Mouse (Mus musculus) E14TG2a.4 (cell line): ENCODE data around the gene Trim8.

Source experiments
- H3K27me3 ChIP-seq: 2 replicates; pipeline ENCODE4 v1.6.1; 2014; ENCODE audit warnings: low read length, control low read depth; ENCODE audit not compliant: insufficient read depth
- H3K36me3 ChIP-seq: 2 replicates; pipeline ENCODE4 v1.6.1; 2014; ENCODE audit warnings: low read length, control low read depth; ENCODE audit not compliant: insufficient read depth
- H3K4me1 ChIP-seq: replicated peaks from 2 replicates; pipeline ENCODE4 v1.6.1; 2014; ENCODE audit warnings: low read depth, low read length, control low read depth
- H3K4me3 ChIP-seq: replicated peaks from 2 replicates; pipeline ENCODE4 v1.5.1; 2014; ENCODE audit warnings: mild to moderate bottlenecking, low read length
- H3K9me3 ChIP-seq: 2 replicates; pipeline ENCODE4 v1.6.1; 2014; ENCODE audit warnings: low read length, control low read depth
- CTCF ChIP-seq: conservative IDR thresholded peaks from 2 replicates; pipeline ENCODE4 v1.5.1; 2014; ENCODE audit warnings: low read length
- NANOG ChIP-seq: IDR thresholded peaks from 2 replicates; pipeline ENCODE4 v1.6.1; 2014; ENCODE audit warnings: borderline replicate concordance, low read length, mixed read lengths
- POU5F1 ChIP-seq: IDR thresholded peaks from 2 replicates; pipeline ENCODE4 v1.6.1; 2014; ENCODE audit warnings: low read length, borderline replicate concordance

Gene Trim8

DNA sequence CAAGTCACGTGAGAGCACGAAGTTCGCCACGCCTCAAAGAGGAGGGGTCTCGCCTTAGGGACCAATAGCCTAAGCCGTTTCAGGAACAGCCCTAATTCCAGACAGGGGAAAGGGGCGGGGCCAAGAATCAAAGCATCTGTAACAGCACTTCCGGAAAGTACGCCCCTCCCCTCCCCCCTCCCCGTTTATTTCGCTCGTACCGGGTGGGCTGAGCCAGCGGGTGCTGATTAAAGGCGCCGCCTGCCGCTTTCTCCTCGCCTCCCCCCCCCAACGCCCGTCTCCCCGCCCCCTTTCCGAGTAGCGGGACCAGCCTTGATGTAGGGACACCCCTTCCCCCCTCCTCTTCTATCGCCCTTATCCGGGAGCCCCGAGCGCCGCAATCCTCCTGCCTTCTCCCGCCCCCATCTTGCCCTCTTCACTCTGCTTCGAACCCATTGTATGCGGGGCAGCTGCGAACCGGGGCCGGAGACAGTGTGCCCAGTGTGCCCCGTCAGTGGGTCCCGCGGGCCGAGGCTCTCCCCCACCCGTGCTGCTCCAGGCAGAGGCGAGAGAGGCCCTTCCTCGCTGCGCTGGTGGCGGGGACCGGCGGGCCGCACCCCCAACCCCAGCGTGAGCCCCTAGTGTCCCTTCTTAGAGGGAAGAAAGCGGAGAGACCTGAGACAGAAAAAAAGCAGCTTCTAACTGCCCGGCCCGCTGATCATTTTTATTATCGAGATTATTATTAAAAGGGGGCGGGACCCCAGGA is 1.5 kb upstream of the Trim8 start:
- Histone ChIP-seq H3K9me3 (no peaks in the 10 kb centered on the region), H3K27me3 (no peaks in the 10 kb centered on the region), H3K4me3 (peak overlapping the region; percentile 92), H3K36me3 (peaks cover 8% of the 10 kb centered on the region), H3K4me1 (peaks cover 59% of the 10 kb centered on the region)
- TF ChIP-seq NANOG (no peak), CTCF (no peak), POU5F1 (no peak)

DNA sequence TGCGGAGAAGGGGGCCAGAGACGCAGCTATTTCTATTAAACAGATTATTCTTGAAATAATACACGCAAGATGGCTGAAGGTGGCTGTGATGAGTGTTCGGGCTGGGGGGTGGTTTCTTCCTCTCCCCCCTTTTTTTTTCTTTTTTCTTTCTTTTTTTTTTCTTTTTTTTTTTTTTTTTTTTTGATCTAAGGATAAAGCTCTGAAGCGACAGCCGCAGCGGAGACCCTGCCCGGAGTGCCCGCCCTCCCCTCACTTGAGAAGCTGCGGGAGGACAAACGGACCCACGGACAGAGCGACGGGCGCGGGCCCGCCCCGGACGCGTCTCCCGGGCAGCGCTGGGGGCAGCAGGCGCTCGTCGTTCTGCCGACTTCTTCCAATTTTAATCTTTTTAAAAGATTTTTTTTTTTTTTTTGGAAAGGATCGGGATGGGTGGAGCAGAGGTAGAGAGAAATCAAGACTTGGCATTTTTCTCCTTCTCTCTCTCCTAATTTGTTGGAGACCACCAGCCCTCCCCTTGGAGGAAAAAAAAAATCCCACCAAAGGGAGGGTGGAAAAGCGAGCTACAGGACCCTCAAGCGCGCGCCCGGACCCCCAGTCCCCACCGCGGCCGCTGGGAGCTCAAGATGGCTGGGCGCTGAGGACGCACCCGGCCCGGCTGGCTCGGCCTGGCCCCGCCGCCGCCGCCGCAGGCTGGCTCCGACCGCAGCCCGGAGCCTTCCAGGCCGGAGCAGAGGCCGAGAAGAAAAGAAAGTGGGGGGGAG is 741 bp upstream of the Trim8 start:
- TF ChIP-seq NANOG (no peak), CTCF (no peak), POU5F1 (no peak)
- Histone ChIP-seq H3K4me1 (peaks cover 59% of the 10 kb centered on the region), H3K36me3 (peaks cover 15% of the 10 kb centered on the region), H3K4me3 (peak overlapping the region; percentile 92), H3K9me3 (no peaks in the 10 kb centered on the region), H3K27me3 (no peaks in the 10 kb centered on the region)

DNA sequence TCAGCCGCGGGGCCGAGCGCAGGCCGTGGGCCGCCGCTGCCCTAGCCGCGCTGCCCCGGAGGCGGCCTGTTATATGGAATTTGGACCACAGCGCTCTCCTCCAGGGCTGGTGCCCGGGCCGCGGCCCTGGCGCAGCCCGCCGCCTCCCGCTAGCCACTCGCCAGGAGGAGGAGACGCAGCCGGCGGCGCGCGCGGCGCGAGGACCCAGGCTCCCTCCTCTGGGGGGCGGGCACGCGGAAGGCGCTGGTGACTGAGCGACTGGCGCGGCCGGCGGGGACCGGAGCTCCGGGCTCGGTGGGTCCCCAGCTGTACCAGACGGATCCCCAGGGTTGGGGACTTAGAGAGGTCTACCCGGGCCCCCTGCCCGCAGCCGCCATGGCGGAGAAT is 560 bp downstream of the Trim8 start:
- peak overlapping the region; percentile 92 for H3K4me3 ChIP-seq
- no peaks in the 10 kb centered on the region for H3K27me3 ChIP-seq
- no peaks in the 10 kb centered on the region for H3K9me3 ChIP-seq
- TF ChIP-seq NANOG (no peak), POU5F1 (no peak), CTCF (no peak)
- peaks cover 28% of the 10 kb centered on the region for H3K36me3 ChIP-seq
- peaks cover 59% of the 10 kb centered on the region for H3K4me1 ChIP-seq

DNA sequence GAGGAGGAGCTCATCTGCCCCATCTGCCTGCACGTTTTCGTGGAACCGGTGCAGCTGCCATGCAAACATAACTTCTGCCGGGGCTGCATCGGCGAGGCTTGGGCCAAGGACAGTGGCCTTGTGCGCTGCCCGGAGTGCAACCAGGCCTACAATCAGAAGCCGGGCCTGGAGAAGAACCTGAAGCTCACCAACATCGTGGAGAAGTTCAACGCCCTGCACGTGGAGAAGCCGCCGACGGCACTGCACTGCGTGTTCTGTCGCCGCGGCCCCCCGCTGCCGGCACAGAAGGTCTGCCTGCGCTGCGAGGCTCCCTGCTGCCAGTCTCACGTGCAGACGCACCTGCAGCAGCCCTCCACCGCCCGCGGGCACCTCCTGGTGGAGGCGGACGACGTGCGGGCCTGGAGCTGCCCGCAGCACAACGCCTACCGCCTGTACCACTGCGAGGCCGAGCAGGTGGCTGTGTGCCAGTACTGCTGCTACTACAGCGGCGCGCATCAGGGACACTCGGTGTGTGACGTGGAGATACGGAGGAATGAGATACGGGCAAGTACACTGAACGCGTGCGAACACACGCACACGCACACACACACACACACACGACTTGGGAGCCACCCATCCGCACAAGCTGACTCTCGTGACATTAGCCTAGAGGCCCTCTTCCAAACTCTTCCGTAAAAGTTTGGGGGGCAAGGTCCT is 1.1 kb downstream of the Trim8 start:
- Histone ChIP-seq H3K4me3 (peak overlapping the region; percentile 92), H3K36me3 (peaks cover 34% of the 10 kb centered on the region), H3K9me3 (no peaks in the 10 kb centered on the region), H3K27me3 (no peaks in the 10 kb centered on the region), H3K4me1 (peaks cover 59% of the 10 kb centered on the region)
- no peak for TF ChIP-seq POU5F1
- no peak for TF ChIP-seq CTCF
- TF ChIP-seq NANOG = no peak

DNA sequence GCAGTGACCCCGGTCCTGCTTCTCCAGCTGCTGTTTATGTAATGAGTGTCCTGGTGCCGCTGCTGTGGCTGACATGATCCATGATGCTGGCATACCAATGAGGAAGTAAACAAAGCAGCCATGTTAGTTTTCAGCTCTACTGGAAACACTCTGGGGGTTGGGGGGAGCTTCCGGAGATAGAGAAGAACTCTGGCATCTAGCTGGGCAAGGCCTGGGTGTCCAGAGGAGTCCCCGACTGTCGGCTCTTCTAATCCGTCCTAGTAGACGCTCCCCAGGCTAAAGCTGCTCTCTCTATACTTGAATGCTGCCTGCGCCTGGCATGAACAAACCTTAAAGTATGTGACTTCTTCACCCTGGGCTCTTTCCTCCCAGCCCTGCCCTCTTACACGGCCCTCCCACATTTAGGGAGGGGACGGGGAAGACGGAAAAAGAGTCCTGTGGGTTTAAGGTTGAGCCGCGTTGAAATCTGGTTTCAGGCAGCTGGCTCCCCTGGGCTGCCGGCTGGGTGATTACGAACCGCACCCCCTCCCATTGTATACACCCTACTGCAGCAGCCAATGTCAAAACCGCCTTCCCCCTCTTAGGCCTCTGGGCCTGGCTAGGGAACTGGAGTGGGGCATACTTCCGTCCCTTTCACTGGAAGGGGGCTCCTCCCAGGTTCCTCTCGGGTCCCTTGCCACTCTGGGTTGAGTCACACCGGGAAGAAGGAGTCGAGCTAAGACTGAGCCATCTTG is 2.0 kb downstream of the Trim8 start:
- H3K4me3 ChIP-seq = peak overlapping the region; percentile 92
- peaks cover 59% of the 10 kb centered on the region for H3K4me1 ChIP-seq
- peaks cover 43% of the 10 kb centered on the region for H3K36me3 ChIP-seq
- TF ChIP-seq CTCF (no peak), POU5F1 (no peak), NANOG (no peak)
- H3K9me3 ChIP-seq = no peaks in the 10 kb centered on the region
- H3K27me3 ChIP-seq = no peaks in the 10 kb centered on the region

DNA sequence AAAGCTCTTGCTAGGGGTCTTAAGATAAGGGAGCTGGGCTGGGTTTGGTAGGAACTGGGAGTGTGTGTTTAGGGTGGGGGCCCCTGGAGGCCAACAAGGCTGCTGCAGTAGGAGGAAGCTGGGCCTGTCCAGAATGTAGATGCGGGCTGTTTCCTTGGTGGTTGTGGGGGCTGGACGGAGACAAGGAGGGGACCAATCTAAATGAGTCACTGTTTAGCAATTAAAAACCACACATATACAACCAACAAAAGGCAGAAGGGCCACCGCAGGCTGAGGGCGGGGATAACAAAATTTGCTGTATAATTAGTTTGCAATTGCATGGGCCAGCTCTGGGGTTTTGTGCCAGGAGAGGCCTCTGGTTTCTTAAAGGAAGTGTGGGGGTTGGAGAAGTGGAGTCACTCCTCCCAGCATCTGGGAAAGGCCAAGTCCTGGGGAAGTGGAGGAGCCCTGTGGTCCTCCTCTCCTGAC is 2.6 kb downstream of the Trim8 start:
- Histone ChIP-seq H3K36me3 (peaks cover 49% of the 10 kb centered on the region), H3K27me3 (no peaks in the 10 kb centered on the region), H3K4me1 (peaks cover 59% of the 10 kb centered on the region), H3K4me3 (peak overlapping the region; percentile 92), H3K9me3 (no peaks in the 10 kb centered on the region)
- TF ChIP-seq CTCF = peak; percentile 22; the same call in 1 of the 2 replicates
- TF ChIP-seq POU5F1 = no peak
- no peak for TF ChIP-seq NANOG

DNA sequence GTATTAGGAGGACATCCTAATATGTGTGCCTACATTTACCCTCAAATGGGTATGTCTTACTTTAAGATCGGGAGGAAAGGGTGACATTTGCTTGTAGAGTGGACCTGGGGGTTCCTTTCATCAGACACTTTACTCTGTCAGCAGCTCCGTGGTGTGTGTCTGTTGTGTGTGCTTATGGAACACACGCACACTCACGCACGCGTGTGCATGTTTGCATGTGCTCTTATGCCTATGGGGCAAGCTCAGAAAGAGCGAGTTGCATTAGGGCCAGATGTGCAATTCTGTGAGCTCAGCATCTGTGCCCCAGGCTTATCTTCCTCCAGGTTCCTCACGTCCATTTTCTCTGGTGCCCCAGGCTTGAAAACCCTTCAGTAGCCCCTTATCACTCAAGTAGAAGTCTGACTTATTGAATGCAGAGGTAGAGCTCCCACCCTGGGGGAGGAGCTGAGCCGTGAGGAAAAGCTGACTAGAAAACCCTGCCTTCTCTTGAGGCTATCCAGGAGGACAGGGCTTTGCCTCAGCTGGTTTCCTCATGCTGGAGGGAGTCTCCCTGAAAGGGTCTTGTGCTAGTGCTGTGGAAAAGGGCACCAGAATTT is 3.4 kb downstream of the Trim8 start:
- peaks cover 56% of the 10 kb centered on the region for H3K36me3 ChIP-seq
- peaks cover 62% of the 10 kb centered on the region for H3K4me1 ChIP-seq
- H3K9me3 ChIP-seq = no peaks in the 10 kb centered on the region
- H3K27me3 ChIP-seq = no peaks in the 10 kb centered on the region
- H3K4me3 ChIP-seq = peak overlapping the region; percentile 92
- no peak for TF ChIP-seq POU5F1
- TF ChIP-seq NANOG = no peak
- no peak for TF ChIP-seq CTCF
